Mouse (Mus musculus) gastrocnemius, postnatal 4 days (tissue): ENCODE data around the gene Brdt. TPM values are rescaled to one million over a fixed set of nuclear protein-coding genes. Genes with fewer than 3 reads are reported as not detected.
A peak's percentile ranks its signal among the peaks of the same experiment; 100 is the strongest.

Experiments
- DNase-seq, 2 experiments: peaks; one replicate each; pipeline ENCODE4 v3.0.0; 2021 to 2022; ENCODE audit warnings: low spot score in 2 of 2, mixed read lengths in 2 of 2
- long read RNA-seq, 2 experiments: library from polyadenylated mRNA; stranded (forward); transcript quantifications; one replicate each; pipeline ENCODE4 v2.0.0; 2021
- total RNA-seq, 2 experiments: library from RNA; stranded (reverse); gene quantifications; 2 replicates each; pipeline ENCODE4 v1.2.3; 2021

Brdt gene
- total RNA-seq: 1 to 10 TPM; 5.2 TPM
- long read RNA-seq, experiment 1, partial matches to known transcripts: 0 of 1 reads
- long read RNA-seq, experiment 1, other reads (novel, unspliced or antisense): 0 of 1 reads
- long read RNA-seq, experiment 2, partial matches to known transcripts: 0 of 3 reads
- long read RNA-seq, experiment 2, other reads (novel, unspliced or antisense): 3 of 3 reads

- no peak for DNase-seq
Observed at GRCm38 (mm10) chr5:107330916-107331421, at the start of gene Brdt. TSS of gene Brdt (plus strand) at chr5:107331159.

GRCm38 (mm10) chr5:107282561-107283307 lies 48.2 kb upstream of the Brdt start:
- no peak for DNase-seq

- DNase-seq: peak in 1 of 2 experiments; percentile 39
Observed at GRCm38 (mm10) chr5:107283935-107284524, 46.9 kb upstream of the Brdt start.

- no peak for DNase-seq
Observed at GRCm38 (mm10) chr5:107285563-107285962, 45.4 kb upstream of the Brdt start.

GRCm38 (mm10) chr5:107287254-107287907 lies 43.6 kb upstream of the Brdt start:
- peak; percentile 46 to 80 for DNase-seq

- no peak for DNase-seq
Observed at GRCm38 (mm10) chr5:107287908-107288267, 43.1 kb upstream of the Brdt start.

GRCm38 (mm10) chr5:107288427-107289233 lies 42.3 kb upstream of the Brdt start:
- peak; percentile 33 to 49 for DNase-seq

GRCm38 (mm10) chr5:107289234-107289764 lies 41.7 kb upstream of the Brdt start, which contains the start of gene Tgfbr3:
TSS of gene Tgfbr3 (minus strand) at chr5:107289629.
- DNase-seq: peak; percentile 84 to 88

GRCm38 (mm10) chr5:107289986-107290385 lies 41.0 kb upstream of the Brdt start:
- no peak for DNase-seq

- DNase-seq: no peak
Observed at GRCm38 (mm10) chr5:107294041-107294440, 36.9 kb upstream of the Brdt start.

GRCm38 (mm10) chr5:107295061-107295816 lies 35.7 kb upstream of the Brdt start:
- no peak for DNase-seq

GRCm38 (mm10) chr5:107295817-107296511 lies 35.0 kb upstream of the Brdt start:
- DNase-seq: no peak

- DNase-seq: no peak
Observed at GRCm38 (mm10) chr5:107296512-107297322, 34.2 kb upstream of the Brdt start.

GRCm38 (mm10) chr5:107298854-107299253 lies 32.1 kb upstream of the Brdt start:
- DNase-seq: no peak

- DNase-seq: no peak
Observed at GRCm38 (mm10) chr5:107303350-107303861, 27.6 kb upstream of the Brdt start.

- DNase-seq: no peak
Observed at GRCm38 (mm10) chr5:107304117-107304825, 26.7 kb upstream of the Brdt start.

GRCm38 (mm10) chr5:107307432-107307831 lies 23.5 kb upstream of the Brdt start:
- DNase-seq: no peak
